Mouse (Mus musculus) left cerebral cortex, adult 2 months (tissue): ENCODE measurements around the gene Apof. TPM values are rescaled to one million over a fixed set of nuclear protein-coding genes. Genes with fewer than 3 reads are reported as not detected.
A peak's percentile ranks its signal among the peaks of the same experiment; 100 is the strongest.
"Not testable (repeated sequence)": the region's sequence is repeated elsewhere in the genome, so short reads cannot be mapped to it uniquely, and the experiment has no call there.

Experiments
- DNase-seq, 2 experiments: peaks; one replicate each; pipeline ENCODE4 v3.0.0; 2021 to 2022; ENCODE audit warnings: low spot score in 2 of 2, mixed read lengths in 1 of 2; ENCODE audit errors: extremely low spot score in 1 of 2
- H3K27ac ChIP-seq: fragments of 200-600 bp; 2 replicates; pipeline ENCODE4 v1.8.1; 2022
- H3K4me3 ChIP-seq: fragments of 200-600 bp; 2 replicates; pipeline ENCODE4 v1.8.1; 2022
- CTCF ChIP-seq: fragments of 200-600 bp; IDR thresholded peaks from 2 replicates; pipeline ENCODE4 v1.8.1; 2022; ENCODE audit warnings: antibody characterized with exemption, mild to moderate bottlenecking, moderate library complexity
- intact Hi-C: fragments of 180-260 bp; cut with DNase I; formaldehyde crosslinking; loops from one replicate; pipeline ENCODE4 v1.15.1; 2025
- total RNA-seq, 2 experiments: library from RNA; stranded (reverse); gene quantifications; 2 replicates each; pipeline ENCODE4 v1.2.3; 2021

Apof gene
- total RNA-seq, 2 experiments from 2014 or later: not detected

- intact Hi-C loops: no loop called here
- Histone ChIP-seq H3K27ac (no peak overlapping the region), H3K4me3 (no peak overlapping the region)
- peak in 1 of 2 experiments; percentile 30 for DNase-seq
- no peak for TF ChIP-seq CTCF
Measured at GRCm38 (mm10) chr10:128237807-128238480, 30.5 kb upstream of the Apof start.

- Histone ChIP-seq H3K27ac (no peak overlapping the region), H3K4me3 (no peak overlapping the region)
- intact Hi-C loops: no loop called here
- no peak for TF ChIP-seq CTCF
- no peak for DNase-seq
Measured at GRCm38 (mm10) chr10:128239140-128239539, 29.3 kb upstream of the Apof start.

GRCm38 (mm10) chr10:128240131-128240530 is 28.3 kb upstream of the Apof start:
- no peak for TF ChIP-seq CTCF
- intact Hi-C loops: no loop called here
- no peak for DNase-seq
- Histone ChIP-seq H3K4me3 (no peak overlapping the region), H3K27ac (no peak overlapping the region)

- DNase-seq: no peak
- Histone ChIP-seq H3K27ac (no peak overlapping the region), H3K4me3 (no peak overlapping the region)
- no peak for TF ChIP-seq CTCF
- intact Hi-C loops: no loop called here
Measured at GRCm38 (mm10) chr10:128243252-128243651, 25.2 kb upstream of the Apof start.

DNA sequence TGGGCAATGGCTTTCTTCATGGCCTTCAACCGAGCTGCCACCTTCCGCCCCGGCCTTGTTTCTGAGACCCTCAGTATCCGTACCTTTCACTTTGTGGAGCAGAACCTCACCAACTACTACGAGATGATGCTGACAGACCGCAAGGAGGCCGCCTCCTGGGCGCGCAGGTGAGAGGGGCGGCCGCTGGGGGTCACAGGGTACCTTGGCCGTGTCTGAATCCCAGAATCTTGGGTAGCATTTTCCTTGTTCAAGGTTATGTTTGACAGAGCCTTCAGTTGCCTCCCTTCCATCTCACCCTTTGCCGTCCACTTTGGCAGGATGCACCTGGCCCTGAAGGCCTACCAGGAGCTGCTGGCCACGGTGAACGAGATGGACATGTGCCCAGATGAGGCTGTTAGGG is 24.4 kb upstream of the Apof start:
- no peak overlapping the region for H3K27ac ChIP-seq
- H3K4me3 ChIP-seq: no peak overlapping the region
- TF ChIP-seq CTCF: no peak
- intact Hi-C loops: no loop called here
- DNase-seq: no peak

GRCm38 (mm10) chr10:128247020-128247732 is 21.3 kb upstream of the Apof start:
- no peak for DNase-seq
- no peak overlapping the region for H3K27ac ChIP-seq
- no peak for TF ChIP-seq CTCF
- intact Hi-C loops: no loop called here
- no peak overlapping the region for H3K4me3 ChIP-seq

DNA sequence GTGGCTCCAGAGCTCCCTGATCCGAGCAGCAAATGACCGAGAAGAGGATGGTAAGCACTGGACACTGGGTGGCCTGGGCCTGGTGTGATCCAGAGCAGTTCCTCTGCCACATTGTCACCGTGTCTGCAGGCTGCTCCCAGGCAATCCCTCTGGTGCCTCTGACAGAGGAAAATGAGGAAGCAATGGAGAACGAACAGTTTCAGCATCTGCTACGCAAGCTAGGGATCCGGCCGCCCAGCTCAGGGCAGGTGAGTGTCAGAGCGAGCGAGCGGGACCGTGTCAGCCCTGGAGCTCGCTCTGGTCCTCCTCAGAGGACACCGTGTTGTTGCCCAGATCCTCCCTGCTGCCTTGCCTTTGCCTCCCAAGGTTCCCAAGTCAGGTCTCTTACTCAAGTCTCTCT is 17.9 kb upstream of the Apof start:
- no peak for TF ChIP-seq CTCF
- H3K4me3 ChIP-seq: no peak overlapping the region
- intact Hi-C loops: no loop called here

DNA sequence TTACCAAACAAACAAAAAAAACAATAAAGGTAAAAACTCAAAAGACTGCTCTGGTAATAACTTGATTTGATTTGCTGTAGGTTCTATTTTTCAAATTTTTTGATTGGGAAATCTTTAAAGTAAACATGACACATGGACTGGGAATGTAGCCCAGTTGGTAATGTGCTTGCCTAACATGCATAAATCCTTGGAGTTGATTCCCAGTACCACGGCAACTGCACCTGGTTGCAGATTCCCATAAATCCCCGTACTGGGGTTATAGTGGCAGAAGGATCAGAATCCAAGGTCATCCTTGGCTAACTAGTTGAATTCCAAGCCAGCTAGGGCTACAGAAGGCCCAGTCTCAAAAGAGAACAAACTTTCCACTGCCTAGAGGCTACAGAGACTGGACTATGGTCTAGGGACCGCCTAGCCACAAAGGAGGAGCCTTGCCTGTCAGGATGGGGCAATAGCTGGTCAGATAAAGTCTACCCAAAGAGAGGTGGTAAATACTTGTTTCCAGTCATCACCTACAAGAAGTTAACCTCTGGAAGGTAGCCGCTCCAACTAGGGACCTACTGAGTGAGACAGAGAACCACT is 14.7 kb upstream of the Apof start, which contains the start of gene Apon:
Gene Apon (plus strand): TSS at position 420 of the 579 bp plus-strand sequence.
- DNase-seq: no peak
- TF ChIP-seq CTCF: no peak
- no peak within 1 kb of the TSS for H3K4me3 ChIP-seq
- H3K27ac ChIP-seq: no peak within 1 kb of the TSS
- intact Hi-C loops: no loop called here

More for the DNA sequence above, 17.9 kb upstream of the Apof start:
- no peak for DNase-seq
- no peak overlapping the region for H3K27ac ChIP-seq

- Histone ChIP-seq H3K4me3 (no peak overlapping the region), H3K27ac (no peak overlapping the region)
- TF ChIP-seq CTCF: no peak
- intact Hi-C loops: no loop called here
- DNase-seq: no peak
Measured at GRCm38 (mm10) chr10:128255925-128256324, 12.5 kb upstream of the Apof start.

- H3K27ac ChIP-seq: no peak overlapping the region
- intact Hi-C loops: no loop called here
- DNase-seq: no peak
- no peak for TF ChIP-seq CTCF
- no peak overlapping the region for H3K4me3 ChIP-seq
Measured at GRCm38 (mm10) chr10:128256328-128256727, 12.1 kb upstream of the Apof start.

GRCm38 (mm10) chr10:128258953-128259352 is 9.5 kb upstream of the Apof start:
- TF ChIP-seq CTCF: no peak

DNA sequence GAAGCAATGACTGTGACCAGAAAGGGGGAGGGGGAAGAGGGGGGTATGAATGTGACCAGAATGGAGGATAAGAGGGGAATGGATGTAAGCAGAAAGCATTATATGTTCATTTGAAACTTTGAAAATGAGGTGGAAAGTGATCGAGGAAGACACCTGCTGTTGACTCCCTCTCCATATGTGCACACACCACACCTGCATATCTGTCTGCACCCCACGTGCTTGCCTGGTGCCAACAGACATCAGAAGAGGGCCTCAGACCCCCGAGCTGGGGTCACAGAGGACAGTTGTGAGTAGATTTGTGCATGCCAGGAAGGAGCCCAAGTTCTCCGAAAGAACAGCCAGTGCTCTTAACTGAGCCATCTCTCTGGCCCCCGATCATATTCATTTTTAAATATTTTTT is 8.5 kb upstream of the Apof start:
- no peak overlapping the region for H3K4me3 ChIP-seq
- intact Hi-C loops: no loop called here
- DNase-seq: no peak
- no peak for TF ChIP-seq CTCF
- no peak overlapping the region for H3K27ac ChIP-seq

More at GRCm38 (mm10) chr10:128258953-128259352, 9.5 kb upstream of the Apof start:
- intact Hi-C loops: no loop called here
- no peak overlapping the region for H3K27ac ChIP-seq
- DNase-seq: no peak
- no peak overlapping the region for H3K4me3 ChIP-seq

- intact Hi-C loops, DNase-seq, H3K4me3 ChIP-seq, H3K27ac ChIP-seq: not testable (repeated sequence)
Measured at GRCm38 (mm10) chr10:128260376-128260775, 8.1 kb upstream of the Apof start.
